Mouse (Mus musculus) thymus, postnatal 14 days (tissue): Measurements from ENCODE around the gene Gm17409.
A peak's percentile ranks its signal among the peaks of the same experiment; 100 is the strongest.

Experiments
- DNase-seq: peaks from one replicate; pipeline ENCODE4 v3.0.0; 2021

The Gm17409 gene

DNA sequence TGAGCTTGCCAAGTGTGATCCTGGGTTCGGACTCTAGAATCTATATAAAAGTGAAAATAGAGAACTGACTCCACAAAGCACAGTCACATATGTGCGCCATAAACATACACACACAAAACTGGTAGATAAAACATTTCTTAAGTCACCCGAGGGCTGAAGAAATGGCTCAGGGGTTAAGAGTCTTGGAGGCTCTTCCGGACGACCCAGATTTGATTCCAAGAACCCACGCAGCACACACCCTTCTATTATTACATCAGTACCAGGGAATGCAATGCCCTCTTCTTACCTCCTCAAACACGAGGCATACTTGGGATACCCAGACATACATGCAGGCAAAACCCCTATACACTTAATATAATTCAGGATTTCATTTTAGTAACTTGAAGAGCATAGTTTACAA, at the start of gene Gm17409:
Gene Gm17409 (plus strand): TSS at position 301 of the 400 bp plus-strand sequence.
- no peak for DNase-seq

DNA sequence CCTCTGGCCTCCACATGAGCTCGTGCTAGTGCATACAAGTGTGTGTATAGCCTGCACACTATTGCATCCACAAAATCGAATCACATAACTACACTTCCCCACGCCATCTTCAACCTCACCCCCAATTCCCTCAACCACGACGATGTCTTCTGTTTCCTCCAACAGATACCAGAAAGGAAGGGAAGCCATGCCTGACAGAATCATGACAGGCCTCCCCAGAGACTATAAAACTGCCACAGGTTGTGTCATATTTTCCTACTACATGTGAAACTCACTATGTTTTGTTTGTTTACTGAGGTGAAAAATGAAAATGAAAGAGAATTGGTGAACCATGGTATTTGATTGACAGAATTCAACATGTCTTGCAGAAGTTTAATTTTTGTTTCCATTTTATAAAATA, 46.6 kb upstream of the Gm17409 start:
- DNase-seq, result no peak

DNA sequence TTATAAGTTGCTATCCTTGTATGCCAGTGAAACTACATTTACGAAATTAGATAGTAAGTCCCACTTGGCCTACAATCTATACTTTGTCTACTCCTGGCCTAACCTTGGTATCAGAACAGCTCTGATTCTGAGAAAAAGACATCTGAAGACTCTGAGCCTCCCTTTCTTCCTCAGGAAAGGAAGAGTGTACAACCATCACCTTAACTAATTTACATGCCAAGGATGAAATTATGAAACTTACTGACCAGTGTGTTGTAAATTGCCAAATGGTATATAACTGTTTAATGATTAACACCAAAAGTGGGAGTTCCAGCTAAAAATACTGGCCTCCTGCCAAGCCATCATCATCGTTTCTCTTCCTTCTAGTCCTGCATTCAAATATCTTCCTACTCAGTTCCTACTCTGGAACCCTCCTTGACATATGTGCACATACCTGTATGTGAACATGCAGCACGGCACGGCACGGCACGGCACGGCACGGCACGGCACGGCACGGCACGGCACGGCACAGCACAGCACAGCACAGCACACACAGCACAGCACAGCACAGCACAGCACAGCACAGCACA, 44.4 kb upstream of the Gm17409 start:
- DNase-seq, result no peak

DNA sequence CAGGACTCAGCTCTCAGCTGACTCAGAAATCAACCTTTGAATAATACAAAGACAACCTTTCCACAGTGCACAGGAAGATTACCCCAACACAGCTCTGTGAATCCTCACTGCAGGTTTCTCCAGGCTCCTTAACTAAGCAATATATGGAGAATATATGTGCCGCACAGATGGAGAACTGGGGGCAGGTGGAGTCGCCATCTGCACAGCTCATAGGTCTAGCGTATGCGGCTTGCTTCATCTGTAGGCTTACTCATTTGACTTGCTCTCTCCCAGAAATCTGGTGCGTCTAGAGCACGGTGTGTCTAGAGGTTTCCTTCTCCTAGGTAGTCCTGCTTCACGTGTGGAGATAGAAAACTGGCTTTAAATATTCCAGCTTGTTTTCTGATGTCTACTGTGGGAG, 37.7 kb upstream of the Gm17409 start:
- DNase-seq, result no peak

DNA sequence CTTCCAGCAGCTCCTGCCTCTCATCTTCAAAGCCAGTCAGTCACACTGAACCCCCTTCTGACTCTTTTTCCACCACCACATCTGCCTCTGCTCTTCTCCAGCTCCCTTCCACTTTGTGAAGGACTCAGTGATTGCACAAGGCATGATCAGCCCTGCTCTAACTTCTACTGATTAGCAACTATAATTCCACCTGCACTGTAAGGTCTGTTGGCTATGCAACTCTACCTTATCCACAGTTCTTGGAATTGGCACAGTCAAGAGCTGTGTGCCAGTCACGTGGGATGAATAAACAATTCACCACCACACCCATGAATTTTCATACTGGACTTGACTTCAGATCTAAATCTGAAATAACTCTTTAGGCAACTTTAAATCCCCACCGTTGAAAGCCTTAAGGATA, 36.6 kb upstream of the Gm17409 start:
- no peak for DNase-seq

DNA sequence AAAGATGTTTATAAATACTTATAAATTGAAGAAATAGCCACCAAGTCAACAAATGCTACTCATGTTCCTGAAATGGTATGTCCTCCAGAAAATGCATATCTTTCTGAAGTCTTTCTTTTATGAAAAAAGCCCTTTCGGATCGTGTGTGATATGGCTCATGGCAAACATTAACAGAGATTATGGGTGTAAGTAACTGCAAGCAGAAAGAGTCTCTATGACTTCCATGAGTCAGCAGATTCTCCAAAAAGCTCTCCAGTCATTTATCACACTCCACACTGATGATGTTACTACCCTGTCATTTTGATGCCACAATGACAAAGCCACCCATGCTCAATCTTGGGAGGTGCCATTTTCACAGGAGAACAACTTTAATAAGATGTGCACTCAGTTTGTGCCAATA, 35.5 kb upstream of the Gm17409 start:
- no peak for DNase-seq

DNA sequence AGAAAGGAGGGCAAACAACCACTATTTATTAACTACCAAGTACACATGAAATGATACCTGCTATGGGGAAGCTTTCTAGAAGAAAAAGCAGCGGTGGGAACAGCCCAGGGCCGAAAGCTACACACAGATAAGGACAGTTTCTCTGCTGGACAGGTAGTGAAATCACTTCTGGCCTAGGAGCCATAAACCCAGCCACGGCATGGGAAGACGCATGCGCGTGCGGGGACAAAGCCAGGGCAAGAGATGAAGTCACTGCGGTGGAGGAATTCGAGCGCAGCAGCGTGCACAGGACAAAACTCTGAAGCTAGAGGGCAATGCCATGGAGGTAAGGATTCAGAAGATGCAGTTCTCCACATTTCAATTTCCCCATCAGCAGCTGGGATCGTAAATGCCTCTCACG, 34.4 kb upstream of the Gm17409 start:
- DNase-seq, result no peak

DNA sequence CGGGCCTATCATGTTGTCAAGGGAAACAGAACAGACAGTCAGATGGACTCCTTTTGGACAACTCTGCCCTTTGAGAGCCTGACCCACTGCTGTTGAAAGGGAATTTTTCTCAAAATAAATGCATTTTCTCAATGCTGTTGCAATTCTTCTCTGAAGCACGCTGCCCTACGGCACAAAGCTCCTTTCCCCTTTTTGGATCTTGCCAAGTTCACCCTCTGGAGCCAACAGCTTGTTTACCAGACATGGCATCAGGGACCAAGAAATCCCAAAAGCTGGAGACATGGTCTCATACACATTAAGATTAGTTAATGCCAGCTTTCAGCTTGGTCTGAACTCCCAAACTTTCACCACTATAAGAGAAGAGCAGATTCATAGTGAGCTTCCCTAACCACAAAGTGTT, 33.0 kb upstream of the Gm17409 start:
- no peak for DNase-seq

DNA sequence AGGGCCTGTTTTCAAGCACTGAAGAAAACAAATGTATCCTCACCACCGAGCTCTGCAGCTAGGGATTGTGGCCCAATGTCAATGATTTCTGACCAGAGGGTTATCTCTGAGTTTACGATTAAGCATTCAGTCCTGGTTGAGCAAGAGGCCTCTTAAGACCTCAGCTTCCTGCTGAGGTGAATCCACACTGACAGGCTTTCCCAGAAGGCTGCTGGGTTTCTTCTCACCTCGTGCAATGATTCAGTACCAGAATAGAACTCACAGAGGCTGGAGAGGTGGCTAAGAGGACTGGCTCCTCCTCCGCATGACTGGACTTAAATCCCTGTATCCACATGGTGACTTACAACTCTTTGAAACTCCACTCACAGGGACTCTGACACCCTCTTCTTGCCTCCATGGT, 26.8 kb upstream of the Gm17409 start:
- no peak for DNase-seq

DNA sequence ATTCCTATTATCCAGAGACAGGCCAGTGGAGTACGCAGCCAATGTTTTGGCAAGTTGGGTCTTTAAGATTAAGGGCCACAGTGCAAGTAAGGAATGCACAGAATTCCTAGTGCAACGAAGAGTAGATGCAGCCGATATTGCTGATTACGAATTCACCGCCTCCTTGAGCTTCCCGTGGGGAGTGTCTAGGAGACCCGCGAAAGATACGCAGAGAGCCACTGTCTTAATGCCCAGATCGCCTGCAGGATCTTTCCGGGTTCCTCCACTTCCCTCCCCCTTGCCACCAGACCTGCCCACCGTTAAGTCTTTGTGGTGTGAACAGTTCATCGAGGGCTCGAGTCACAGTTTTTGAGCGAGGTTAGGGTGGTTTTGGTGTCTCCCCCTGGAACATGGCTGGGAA, 22.9 kb upstream of the Gm17409 start:
- no peak for DNase-seq

DNA sequence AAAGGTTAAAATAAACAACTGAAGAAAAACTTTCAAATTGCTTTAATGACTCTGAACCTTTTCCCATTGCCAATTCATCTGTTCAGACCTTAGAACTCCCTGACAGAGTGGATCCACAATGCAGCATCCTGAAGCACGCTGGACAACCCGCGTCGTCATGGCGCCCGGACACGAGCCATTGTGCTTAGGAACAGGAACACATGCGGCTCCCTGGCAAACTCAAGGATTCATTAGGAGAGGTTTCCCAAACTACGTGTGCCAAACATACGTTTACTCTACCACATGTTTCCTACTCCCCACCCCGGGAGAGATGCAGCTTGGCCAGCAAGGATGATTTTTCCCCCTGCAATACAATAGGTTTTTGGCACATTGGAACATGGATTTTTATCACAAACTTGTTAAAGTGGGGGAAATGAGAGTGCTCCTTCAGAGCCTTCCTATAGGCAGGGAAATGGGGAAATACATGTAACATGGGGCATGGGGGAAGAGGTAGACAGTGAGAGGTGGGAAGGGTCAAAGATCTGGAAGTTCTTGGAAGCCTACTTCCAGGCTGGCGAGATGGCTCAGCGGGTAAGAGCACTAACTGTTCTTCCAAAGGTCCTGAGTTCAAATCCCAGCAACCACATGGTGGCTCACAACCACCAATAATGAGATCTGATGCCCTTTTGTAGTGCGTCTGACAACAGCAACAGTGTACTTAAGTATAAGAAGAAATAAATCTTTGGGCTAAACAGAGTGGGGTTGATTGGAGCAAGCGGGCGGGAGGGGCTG, 15.6 kb upstream of the Gm17409 start:
- DNase-seq, result no peak

DNA sequence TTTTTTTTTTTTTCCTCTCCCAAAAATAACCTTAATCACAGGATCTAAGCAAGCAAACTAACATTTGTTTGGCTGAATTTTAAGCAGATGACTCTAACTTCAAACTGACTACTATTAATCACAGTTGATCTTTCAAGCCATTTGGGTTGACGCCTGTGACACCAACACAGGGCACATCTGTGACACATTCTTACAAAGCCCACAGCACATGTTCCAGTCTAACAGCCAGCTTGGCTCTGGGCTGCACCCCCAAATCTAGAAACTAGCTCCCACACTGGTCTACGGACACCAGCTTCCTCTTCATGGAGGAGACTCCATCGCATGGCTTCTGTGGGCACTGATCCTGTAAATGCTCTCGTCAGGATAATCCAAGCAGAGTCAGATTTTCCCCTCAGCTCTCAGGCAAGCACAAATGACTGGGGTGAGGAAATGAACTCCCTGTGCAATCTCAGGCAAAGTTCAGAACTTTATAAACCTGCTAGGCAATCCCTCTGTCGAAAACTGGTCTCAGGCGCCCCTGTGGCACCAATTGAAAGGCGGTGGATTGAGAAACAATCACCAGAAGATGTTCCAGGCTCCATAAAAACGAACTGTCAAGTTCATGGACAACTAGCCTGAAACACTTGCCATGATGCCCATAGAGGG, 13.0 kb upstream of the Gm17409 start:
- DNase-seq, result no peak

DNA sequence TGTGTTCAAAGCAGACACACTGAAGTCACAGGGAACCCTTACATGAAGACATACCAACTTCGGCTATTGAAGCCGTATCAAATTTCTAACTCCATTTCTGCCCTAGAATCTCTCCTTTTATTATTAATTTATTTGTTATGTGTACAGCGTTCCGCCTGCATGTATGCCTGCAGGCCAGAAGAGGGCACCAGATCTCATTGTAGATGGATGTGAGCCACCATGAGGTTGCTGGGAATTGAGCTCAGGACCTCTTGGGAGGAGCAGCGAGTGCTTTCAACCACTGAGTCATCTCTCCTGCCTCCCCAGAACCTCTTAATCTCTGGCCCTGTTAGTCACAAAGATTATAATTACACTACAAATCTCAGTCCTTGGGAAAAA, 12.4 kb upstream of the Gm17409 start:
- DNase-seq, result no peak

DNA sequence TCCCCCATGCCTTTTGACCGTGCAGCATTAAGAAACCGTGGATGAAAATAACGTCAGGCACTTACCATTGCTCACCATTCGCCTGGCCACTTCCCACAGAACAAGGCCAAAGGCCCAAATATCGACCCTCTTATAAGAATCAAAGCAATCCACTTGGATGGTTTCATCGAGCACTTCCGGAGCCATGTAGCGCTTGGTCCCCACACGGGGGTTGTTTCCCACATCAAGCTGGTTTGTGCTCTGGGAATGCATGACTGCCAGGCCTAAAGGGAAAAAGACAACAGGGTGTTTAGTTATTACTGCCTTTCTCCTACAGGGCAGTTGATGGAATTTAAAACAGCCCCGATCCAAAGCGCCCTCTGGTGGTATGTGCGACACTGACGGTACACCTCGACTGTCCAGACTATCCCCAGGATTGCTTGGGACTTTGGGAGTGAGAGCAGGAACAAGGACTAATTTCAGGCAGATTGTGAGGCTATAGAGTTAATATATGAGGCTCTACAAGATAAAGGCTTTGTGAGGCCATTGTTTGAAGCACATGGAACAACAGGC, 11.0 kb upstream of the Gm17409 start:
- peak; percentile 15 for DNase-seq

DNA sequence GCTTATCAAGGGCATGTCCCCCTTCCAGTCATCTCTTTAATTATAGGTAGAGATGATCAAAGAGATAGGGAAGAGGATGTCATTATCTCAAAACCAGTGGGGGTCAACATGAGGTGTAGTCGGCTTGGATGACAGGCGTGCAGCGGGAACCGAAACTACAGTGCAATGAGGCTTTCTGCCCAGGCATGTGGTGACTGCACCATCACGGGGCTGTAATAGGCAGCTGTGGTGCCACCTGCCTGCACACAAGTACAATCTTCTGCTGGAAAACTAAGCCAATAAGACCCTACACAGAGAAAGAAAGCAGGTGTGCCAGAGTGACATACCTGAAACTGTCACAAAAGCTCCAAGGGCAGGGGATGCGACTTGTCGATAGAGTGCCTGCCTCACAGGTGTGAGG, 374 bp downstream of the Gm17409 start:
- DNase-seq, result no peak

DNA sequence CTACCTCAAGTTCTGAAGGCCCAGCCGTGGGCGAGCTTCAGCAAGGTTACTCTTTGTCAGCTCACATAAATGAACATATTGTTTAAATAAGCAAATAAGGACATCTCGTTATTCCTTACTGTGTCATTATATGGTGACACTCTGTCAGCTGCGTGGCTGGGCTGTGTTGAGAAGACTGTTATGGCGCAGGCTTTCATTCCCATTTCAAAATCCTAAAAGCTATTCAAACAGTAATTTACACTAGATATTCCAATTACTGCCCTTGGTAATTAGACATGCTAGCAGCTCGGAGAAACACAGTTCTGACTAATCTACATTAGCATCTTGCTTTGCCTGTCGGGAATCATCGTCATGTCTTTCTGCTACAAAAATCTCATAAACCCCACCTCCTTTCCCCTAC, 5.7 kb downstream of the Gm17409 start:
- DNase-seq, result no peak

DNA sequence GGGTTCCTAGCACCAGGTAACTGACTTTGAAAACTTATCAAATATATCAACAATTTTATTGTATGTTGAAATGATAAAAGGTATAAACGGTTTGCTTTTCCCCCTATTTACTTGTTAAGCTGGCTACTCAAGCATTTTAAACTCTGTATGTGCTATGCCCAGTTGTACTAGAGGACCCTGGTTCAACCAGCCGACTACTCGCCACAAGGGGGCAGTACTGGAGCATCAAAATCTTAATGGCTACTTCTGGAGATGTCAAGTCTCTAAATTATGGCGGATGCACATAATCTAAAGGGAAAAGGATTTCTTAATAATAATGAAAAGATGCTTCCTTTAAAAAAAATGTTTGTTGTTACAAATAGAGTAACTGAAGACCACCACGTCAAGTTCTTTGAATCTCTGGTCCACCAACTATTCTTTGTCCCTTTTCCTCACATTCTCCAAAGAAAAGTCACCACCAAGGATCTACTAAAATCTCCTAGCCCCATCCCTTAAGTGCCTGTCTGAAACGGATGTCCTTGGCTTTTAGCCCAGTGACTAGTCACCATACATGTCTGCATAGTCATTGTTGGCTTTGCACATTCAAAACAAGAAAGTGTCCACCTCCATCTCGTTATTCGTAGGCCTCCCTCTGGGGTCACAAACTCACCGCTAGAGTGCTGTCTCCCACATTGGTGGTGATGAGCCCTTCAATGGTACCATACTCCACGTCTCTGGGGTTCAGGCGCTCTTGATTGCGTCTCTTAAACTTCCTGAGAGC, 7.2 kb downstream of the Gm17409 start:
- peak; percentile 54 for DNase-seq

DNA sequence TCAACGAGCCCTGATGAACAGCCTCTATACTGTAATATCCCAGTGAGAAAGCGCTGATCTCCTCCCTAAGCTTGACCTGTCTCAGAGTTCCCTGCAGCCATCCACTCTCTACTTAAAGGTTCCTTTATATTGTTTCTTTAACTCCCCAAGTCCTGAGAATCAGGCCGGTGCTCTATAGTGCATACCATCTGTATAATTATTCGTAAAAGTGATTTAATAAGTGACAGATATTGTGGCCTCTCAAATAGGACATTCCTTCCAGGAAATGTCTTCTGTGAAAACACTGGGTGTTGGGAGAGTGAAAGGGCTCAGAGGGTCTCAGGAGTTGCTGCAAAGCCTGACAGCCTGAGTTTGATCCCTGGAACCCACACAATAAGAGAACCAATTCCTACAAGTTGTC, 8.2 kb downstream of the Gm17409 start:
- no peak for DNase-seq

DNA sequence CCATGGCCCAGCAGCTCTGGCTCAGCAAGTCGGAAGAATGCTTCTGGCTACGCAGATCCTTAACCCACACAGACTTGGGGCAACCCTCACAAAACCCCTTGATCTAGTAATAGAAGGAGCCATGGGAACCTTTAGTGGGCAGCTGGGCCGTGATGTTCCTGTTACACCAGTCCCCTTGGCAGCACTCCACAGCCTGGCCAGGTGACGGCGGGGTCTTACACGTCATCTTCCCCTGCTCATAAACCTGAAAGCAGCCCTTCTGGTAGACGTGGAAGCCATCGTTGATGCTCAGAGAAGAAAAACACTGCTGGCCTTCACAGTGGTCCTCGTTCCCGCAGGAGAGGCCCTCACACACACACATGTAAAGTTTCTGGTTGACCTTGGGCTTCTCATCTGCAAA, 9.6 kb downstream of the Gm17409 start:
- no peak for DNase-seq

DNA sequence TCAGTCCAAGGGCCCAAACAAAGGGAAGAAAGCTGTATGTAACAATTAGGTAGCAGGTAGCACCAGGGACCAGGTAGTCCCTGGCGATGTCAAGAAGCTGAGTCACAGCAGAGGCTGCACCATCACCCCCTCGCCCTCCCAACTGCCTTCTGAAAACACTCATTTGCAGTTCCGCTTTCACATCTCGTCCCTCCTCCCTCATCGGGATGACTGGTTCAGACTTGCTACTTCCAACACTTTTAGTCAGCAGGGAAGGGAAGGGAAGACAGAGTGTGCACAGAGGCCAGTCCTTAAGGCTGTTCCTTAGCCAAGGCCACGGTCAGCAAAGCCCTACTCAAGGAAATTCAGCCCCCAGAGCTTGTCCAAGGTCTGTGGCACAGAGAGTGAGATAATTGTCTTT, 10.8 kb downstream of the Gm17409 start:
- no peak for DNase-seq

DNA sequence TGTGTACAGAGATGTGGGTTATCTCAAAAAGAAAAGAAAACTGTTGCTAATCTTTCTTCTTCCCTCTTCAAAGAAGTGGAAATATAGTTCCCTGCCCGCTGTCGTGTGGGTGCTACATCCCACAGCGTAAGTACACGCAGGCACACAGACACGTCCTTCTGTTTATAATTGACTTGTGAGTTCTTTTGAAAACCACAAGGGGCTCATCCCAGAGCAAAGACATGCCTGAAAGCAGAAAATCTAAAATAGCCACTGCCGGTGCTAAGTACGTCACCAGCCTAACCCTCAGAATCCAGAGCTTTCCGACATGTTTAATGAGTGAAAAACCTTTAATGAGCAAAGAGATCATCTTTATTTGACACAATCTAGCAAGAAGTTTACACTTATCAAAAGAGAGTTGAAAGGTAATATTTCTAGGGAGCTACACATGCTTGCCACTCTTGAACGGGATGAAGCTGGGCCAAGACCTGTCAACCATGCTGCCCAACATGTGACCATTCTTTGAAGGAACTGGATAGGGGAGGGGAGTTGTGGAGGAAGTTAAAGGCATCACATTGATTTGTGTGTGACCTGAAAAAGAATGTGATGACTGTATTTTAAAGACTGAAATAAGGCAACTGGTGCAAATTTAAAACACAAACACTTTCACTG, 11.7 kb downstream of the Gm17409 start:
- no peak for DNase-seq

DNA sequence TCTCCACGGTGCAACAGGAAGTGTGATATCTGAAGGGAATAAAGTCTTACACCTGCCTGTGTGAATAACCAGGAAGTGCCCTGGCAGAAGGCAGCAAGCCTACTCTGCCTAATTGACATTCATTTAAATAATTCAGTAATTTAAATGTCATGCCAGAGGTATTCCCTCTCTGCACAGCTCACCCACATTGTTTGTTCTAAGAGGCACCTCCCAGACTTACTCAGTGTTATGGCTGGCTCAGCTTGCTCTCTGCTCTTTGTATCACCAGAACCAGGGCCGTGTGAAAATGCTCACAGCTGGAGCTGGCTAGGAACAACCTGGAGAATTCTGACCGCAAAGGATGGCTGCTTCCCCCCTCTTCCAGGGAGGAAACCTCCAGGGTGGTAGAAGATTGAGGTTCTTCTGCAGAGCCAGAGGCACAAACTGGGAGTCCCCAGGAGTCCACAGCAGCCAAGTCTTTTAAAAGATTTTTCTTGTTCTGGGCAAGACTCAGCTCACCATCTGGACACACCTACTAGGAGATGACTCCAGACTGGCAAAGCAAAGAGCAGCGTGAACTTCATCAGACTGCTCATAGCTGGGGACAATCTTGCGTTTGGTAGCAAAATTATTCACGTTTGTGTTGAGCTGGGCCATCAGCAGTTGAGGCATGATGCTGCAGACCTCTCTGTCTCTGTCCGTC, 14.5 kb downstream of the Gm17409 start:
- DNase-seq, result no peak
